Mouse (Mus musculus) testis, adult 2 months (tissue): ENCODE results near the gene Neu2. TPM values are rescaled to one million over a fixed set of nuclear protein-coding genes. Genes with fewer than 3 reads are reported as not detected.
A peak's percentile ranks its signal among the peaks of the same experiment; 100 is the strongest.
"Not testable (repeated sequence)": the region's sequence is repeated elsewhere in the genome, so short reads cannot be mapped to it uniquely, and the experiment has no call there.

ENCODE experiments used
- H3K27ac ChIP-seq: fragments of 200-500 bp; 2 replicates; pipeline ENCODE4 v1.5.1; 2012; ENCODE audit warnings: low read depth, low read length; ENCODE audit not compliant: control insufficient read depth, insufficient read depth
- H3K27me3 ChIP-seq: fragments of 200-500 bp; 2 replicates; pipeline ENCODE4 v1.6.1; 2012; ENCODE audit warnings: mild to moderate bottlenecking, low read length, moderate library complexity; ENCODE audit not compliant: control insufficient read depth, insufficient read depth
- H3K36me3 ChIP-seq: fragments of 200-500 bp; 2 replicates; pipeline ENCODE4 v1.6.1; 2012; ENCODE audit warnings: mild to moderate bottlenecking, low read length; ENCODE audit not compliant: control insufficient read depth, insufficient read depth
- H3K4me1 ChIP-seq: fragments of 200-500 bp; 2 replicates; pipeline ENCODE4 v1.6.1; 2012; ENCODE audit warnings: low read length; ENCODE audit not compliant: control insufficient read depth, insufficient read depth
- H3K4me3 ChIP-seq: fragments of 200-500 bp; 2 replicates; pipeline ENCODE4 v1.5.1; 2012; ENCODE audit warnings: low read depth, mild to moderate bottlenecking, low read length, moderate library complexity, mixed read lengths; ENCODE audit not compliant: control insufficient read depth
- CTCF ChIP-seq: fragments of 200-500 bp; IDR thresholded peaks from 2 replicates; pipeline ENCODE4 v1.5.1; 2012; ENCODE audit warnings: low read depth, mild to moderate bottlenecking, inconsistent platforms, low read length, moderate library complexity; ENCODE audit not compliant: control insufficient read depth, insufficient read depth, insufficient replicate concordance
- POLR2A ChIP-seq: fragments of 200-500 bp; IDR thresholded peaks from 2 replicates; pipeline ENCODE4 v1.6.1; 2012; ENCODE audit warnings: low read depth, mild to moderate bottlenecking, inconsistent platforms, low read length, moderate library complexity; ENCODE audit not compliant: control insufficient read depth
- polyA plus RNA-seq: library from polyadenylated mRNA; depleted of rRNA; stranded (reverse); fragments of >200 nt; gene quantifications from 2 replicates; pipeline ENCODE4 v1.2.3, GENCODE M21; 2012; rRNA removed

The Neu2 gene
- 0.59 and 1.4 TPM in 2 replicates for polyA plus RNA-seq

- Histone ChIP-seq H3K4me3 (peak within 1 kb of the TSS; percentile 82), H3K4me1 (peaks cover 19% of the 10 kb centered on the region), H3K27me3 (peaks cover 6% of the 10 kb centered on the region), H3K36me3 (no peaks in the 10 kb centered on the region), H3K27ac (peak within 1 kb of the TSS; percentile 46; the same call in 1 of the 2 replicates)
- TF ChIP-seq POLR2A (no peak), CTCF (no peak)
These were observed at the start of gene Neu2 for GRCm38 (mm10) chr1:87509561-87510165. Neu2 (plus strand) TSS chr1:87509889.

GRCm38 (mm10) chr1:87467469-87467868 lies 42.2 kb upstream of the Neu2 start:
- Histone ChIP-seq H3K36me3 (no peaks in the 10 kb centered on the region), H3K4me1 (no peaks in the 10 kb centered on the region)

GRCm38 (mm10) chr1:87468321-87468720 lies 41.4 kb upstream of the Neu2 start:
- no peaks in the 10 kb centered on the region for H3K27me3 ChIP-seq
- TF ChIP-seq POLR2A (no peak), CTCF (no peak)
- no peaks in the 10 kb centered on the region for H3K4me1 ChIP-seq
- no peaks in the 10 kb centered on the region for H3K36me3 ChIP-seq
- no peak overlapping the region for H3K4me3 ChIP-seq
- H3K27ac ChIP-seq: no peak overlapping the region

More at GRCm38 (mm10) chr1:87467469-87467868, 42.2 kb upstream of the Neu2 start:
- H3K4me3 ChIP-seq: no peak overlapping the region
- no peaks in the 10 kb centered on the region for H3K27me3 ChIP-seq
- H3K27ac ChIP-seq: no peak overlapping the region
- TF ChIP-seq POLR2A (no peak), CTCF (no peak)

GRCm38 (mm10) chr1:87469971-87470370 lies 39.7 kb upstream of the Neu2 start, which contains the start of gene Snorc:
Snorc (plus strand) TSS chr1:87470271.
- H3K36me3 ChIP-seq, H3K4me1 ChIP-seq, H3K4me3 ChIP-seq, H3K27me3 ChIP-seq, H3K27ac ChIP-seq: not testable (repeated sequence)

GRCm38 (mm10) chr1:87471914-87472313 lies 37.8 kb upstream of the Neu2 start:
- H3K4me3 ChIP-seq: no peak overlapping the region
- peaks cover 6% of the 10 kb centered on the region for H3K4me1 ChIP-seq
- no peaks in the 10 kb centered on the region for H3K27me3 ChIP-seq
- H3K36me3 ChIP-seq: no peaks in the 10 kb centered on the region
- H3K27ac ChIP-seq: no peak overlapping the region
- TF ChIP-seq POLR2A (no peak), CTCF (no peak)

GRCm38 (mm10) chr1:87472576-87472975 lies 37.1 kb upstream of the Neu2 start:
- Histone ChIP-seq H3K4me1 (peaks cover 6% of the 10 kb centered on the region), H3K4me3 (no peak overlapping the region), H3K27me3 (no peaks in the 10 kb centered on the region), H3K27ac (no peak overlapping the region), H3K36me3 (no peaks in the 10 kb centered on the region)
- TF ChIP-seq POLR2A (no peak), CTCF (no peak)

- H3K4me1 ChIP-seq: peaks cover 6% of the 10 kb centered on the region
These were observed 34.4 kb upstream of the Neu2 start for GRCm38 (mm10) chr1:87475076-87475895.

GRCm38 (mm10) chr1:87482546-87482945 lies 27.1 kb upstream of the Neu2 start:
- no peaks in the 10 kb centered on the region for H3K27me3 ChIP-seq
- no peak overlapping the region for H3K4me3 ChIP-seq
- no peaks in the 10 kb centered on the region for H3K4me1 ChIP-seq
- H3K27ac ChIP-seq: no peak overlapping the region
- no peaks in the 10 kb centered on the region for H3K36me3 ChIP-seq
- TF ChIP-seq POLR2A (no peak), CTCF (no peak)

More at GRCm38 (mm10) chr1:87475076-87475895, 34.4 kb upstream of the Neu2 start:
- Histone ChIP-seq H3K4me3 (peak overlapping the region; percentile 32), H3K36me3 (no peaks in the 10 kb centered on the region), H3K27me3 (no peaks in the 10 kb centered on the region), H3K27ac (no peak overlapping the region)
- TF ChIP-seq CTCF (no peak), POLR2A (no peak)
